Mouse (Mus musculus) embryonic fibroblast, embryonic 13.5 days (primary cell): ENCODE measurements around the gene Fkbp15. TPM values are rescaled to one million over a fixed set of nuclear protein-coding genes. Genes with fewer than 3 reads are reported as not detected.

Experiments used
- H3K27ac ChIP-seq: 2 replicates; pipeline ENCODE4 v1.5.1; 2012; ENCODE audit warnings: low read length, control low read depth, inconsistent platforms; ENCODE audit not compliant: insufficient read depth
- H3K4me1 ChIP-seq: 2 replicates; pipeline ENCODE4 v1.6.1; 2011; ENCODE audit warnings: low read length; ENCODE audit not compliant: control insufficient read depth, insufficient read depth
- H3K4me3 ChIP-seq: 2 replicates; pipeline ENCODE4 v1.5.1; 2011; ENCODE audit warnings: mild to moderate bottlenecking, control low read depth, low read length; ENCODE audit not compliant: insufficient read depth
- CTCF ChIP-seq: IDR thresholded peaks from 2 replicates; pipeline ENCODE4 v1.5.1; 2011; ENCODE audit warnings: mild to moderate bottlenecking, control low read depth, low read length, moderate library complexity, borderline replicate concordance; ENCODE audit not compliant: insufficient read depth
- POLR2A ChIP-seq: IDR thresholded peaks from 2 replicates; pipeline ENCODE4 v1.6.1; 2011; ENCODE audit warnings: low read depth, mild to moderate bottlenecking, control low read depth, low read length, moderate library complexity
- polyA plus RNA-seq: library from polyadenylated mRNA; stranded (reverse); fragments of >200 nt; gene quantifications from 2 replicates; pipeline ENCODE4 v1.2.4, GENCODE M21; 2011; ENCODE audit warnings: low read depth; ENCODE audit not compliant: missing spikeins, insufficient read length

Gene Fkbp15
- polyA plus RNA-seq, 1 experiment: 33.1 TPM

- TF ChIP-seq CTCF (no peak), POLR2A (no peak)
These were observed 108.6 kb downstream of the Fkbp15 start for GRCm38 (mm10) chr4:62251776-62252175.

GRCm38 (mm10) chr4:62250896-62251544 lies 109.3 kb downstream of the Fkbp15 start:
- no peaks in the 10 kb centered on the region for H3K4me1 ChIP-seq
- TF ChIP-seq POLR2A: no peak
- TF ChIP-seq CTCF: peak; percentile 15; the same call in 1 of the 2 replicates
- no peak overlapping the region for H3K4me3 ChIP-seq
- no peak overlapping the region for H3K27ac ChIP-seq

More at GRCm38 (mm10) chr4:62251776-62252175, 108.6 kb downstream of the Fkbp15 start:
- Histone ChIP-seq H3K4me3 (no peak overlapping the region), H3K4me1 (no peaks in the 10 kb centered on the region), H3K27ac (no peak overlapping the region)

Other genes with a start within 250 kb of the Fkbp15 start
- not detected in 2 replicates for gene Mup21, start 209.7 kb downstream of the Fkbp15 start, polyA plus RNA-seq
- 10.9 and 12.7 TPM in 2 replicates for gene Zfp37, start 129.5 kb downstream of the Fkbp15 start, polyA plus RNA-seq
- 10.4 and 13.9 TPM in 2 replicates for gene Slc31a2, start 98.0 kb downstream of the Fkbp15 start, polyA plus RNA-seq
- 40.8 and 46.7 TPM in 2 replicates for gene Slc31a1, start 179 bp upstream of the Fkbp15 start, polyA plus RNA-seq
- 61.3 and 94.3 TPM in 2 replicates for gene Cdc26, start 48.1 kb upstream of the Fkbp15 start, polyA plus RNA-seq
- gene Prpf4, start 48.2 kb upstream of the Fkbp15 start, polyA plus RNA-seq: 12.1 and 14.1 TPM in 2 replicates
- not detected in 2 replicates for gene Rnf183, start 74.7 kb upstream of the Fkbp15 start, polyA plus RNA-seq
- gene Wdr31, start 110.3 kb upstream of the Fkbp15 start, polyA plus RNA-seq: 1.6 and 2.4 TPM in 2 replicates
- not detected in 2 replicates for gene Bspry, start 119.5 kb upstream of the Fkbp15 start, polyA plus RNA-seq
- gene Hdhd3, start 142.9 kb upstream of the Fkbp15 start, polyA plus RNA-seq: 3.6 and 3.8 TPM in 2 replicates
- gene Alad, start 159.4 kb upstream of the Fkbp15 start, polyA plus RNA-seq: 16.5 and 20.6 TPM in 2 replicates
- 39.7 and 40.7 TPM in 2 replicates for gene Pole3, start 164.5 kb upstream of the Fkbp15 start, polyA plus RNA-seq
- 0.39 TPM in 1 of 2 replicates, not detected in the other for gene 4933430I17Rik, start 164.8 kb upstream of the Fkbp15 start, polyA plus RNA-seq
- gene Rgs3, start 199.3 kb upstream of the Fkbp15 start, polyA plus RNA-seq: 38.0 and 44.0 TPM in 2 replicates